Mouse (Mus musculus): ENCODE results near the gene Nxf1. TPM values are rescaled to one million over a fixed set of nuclear protein-coding genes. Genes with fewer than 3 reads are reported as not detected.

Nxf1 gene
- polyA plus RNA-seq, 1 experiment from 2014 or later = 114 TPM

- 0% methylated on average over 51 of the region's 51 CpGs for WGBS
- peaks cover 24% of the 10 kb centered on the region for H3K36me3 ChIP-seq (ENCODE audit: insufficient read depth, low read length)
- ATAC-seq (replicated peaks; ENCODE audit: low FRiP score, low read depth) = peak; percentile 90
Measured at GRCm38 (mm10) chr19:8713306-8713996, 43.4 kb upstream of the Nxf1 start.

DNA sequence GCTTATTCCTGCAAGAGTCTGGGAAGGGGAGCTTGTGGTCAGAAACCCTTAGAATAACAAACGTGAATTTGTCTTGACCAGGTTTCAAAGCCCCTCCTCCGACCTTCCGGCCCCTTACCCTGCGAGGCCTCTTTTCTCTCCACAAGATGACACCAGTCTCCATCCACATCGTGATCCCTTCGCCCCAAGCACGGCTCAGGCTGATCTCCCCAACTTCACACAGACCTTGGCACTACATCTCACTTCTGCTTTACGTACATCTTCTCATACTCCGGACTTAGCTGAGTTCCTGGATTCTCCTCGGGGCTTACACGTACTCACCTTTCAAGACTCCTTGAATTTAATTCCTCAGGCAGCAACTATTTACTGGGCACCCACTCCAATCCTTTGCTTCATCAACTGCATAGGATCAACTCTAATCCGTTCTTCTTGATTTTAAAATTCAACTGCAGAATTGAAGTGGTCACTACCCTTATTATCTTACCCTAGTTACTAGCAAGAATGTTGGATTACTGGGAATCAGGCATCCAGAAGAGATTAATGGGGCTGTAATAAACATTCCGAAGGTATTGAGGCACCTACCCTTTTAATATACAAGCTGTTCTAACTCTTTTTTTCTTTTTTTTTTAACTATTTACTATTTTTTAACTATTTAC lies 42.7 kb upstream of the Nxf1 start:
- no peak for TF ChIP-seq CTCF (IDR thresholded peaks at IDR 0.05; ENCODE audit: low read depth)
- Histone ChIP-seq H3K9ac (ENCODE audit: low read depth, low read length) (peak overlapping the region; percentile 70), H3K4me3 (replicated peaks; ENCODE audit: low read depth, low read length) (peak overlapping the region; percentile 63), H3K4me1 (replicated peaks; ENCODE audit: insufficient read depth, low read length) (peaks cover 11% of the 10 kb centered on the region; the same call in 1 of the 2 replicates), H3K4me2 (ENCODE audit: low read length) (peak overlapping the region; percentile 79), H3K9me3 (replicated peaks; ENCODE audit: low read length) (no peaks in the 10 kb centered on the region), H3K36me3 (ENCODE audit: insufficient read depth, low read length) (peaks cover 17% of the 10 kb centered on the region), H3K27me3 (ENCODE audit: insufficient read depth, low read length) (no peaks in the 10 kb centered on the region), H3K27ac (peak overlapping the region; percentile 94)
- WGBS = 4% methylated on average over 13 of the region's 13 CpGs
- no peak for DNase-seq (ENCODE audit: low spot score)
- ATAC-seq (replicated peaks; ENCODE audit: low FRiP score, low read depth) = peak; percentile 12

More at GRCm38 (mm10) chr19:8713306-8713996, 43.4 kb upstream of the Nxf1 start:
- peak overlapping the region; percentile 63 for H3K4me3 ChIP-seq (replicated peaks; ENCODE audit: low read depth, low read length)
- peak; percentile 93 for DNase-seq (ENCODE audit: low spot score)
- peaks cover 11% of the 10 kb centered on the region; the same call in 1 of the 2 replicates for H3K4me1 ChIP-seq (replicated peaks; ENCODE audit: insufficient read depth, low read length)
- H3K9ac ChIP-seq (ENCODE audit: low read depth, low read length) = peak overlapping the region; percentile 70
- no peaks in the 10 kb centered on the region for H3K27me3 ChIP-seq (ENCODE audit: insufficient read depth, low read length)
- no peaks in the 10 kb centered on the region for H3K9me3 ChIP-seq (replicated peaks; ENCODE audit: low read length)
- TF ChIP-seq CTCF (IDR thresholded peaks at IDR 0.05; ENCODE audit: low read depth) = peak; percentile 74
- H3K4me2 ChIP-seq (ENCODE audit: low read length) = peak overlapping the region; percentile 79
- peak overlapping the region; percentile 94 for H3K27ac ChIP-seq

DNA sequence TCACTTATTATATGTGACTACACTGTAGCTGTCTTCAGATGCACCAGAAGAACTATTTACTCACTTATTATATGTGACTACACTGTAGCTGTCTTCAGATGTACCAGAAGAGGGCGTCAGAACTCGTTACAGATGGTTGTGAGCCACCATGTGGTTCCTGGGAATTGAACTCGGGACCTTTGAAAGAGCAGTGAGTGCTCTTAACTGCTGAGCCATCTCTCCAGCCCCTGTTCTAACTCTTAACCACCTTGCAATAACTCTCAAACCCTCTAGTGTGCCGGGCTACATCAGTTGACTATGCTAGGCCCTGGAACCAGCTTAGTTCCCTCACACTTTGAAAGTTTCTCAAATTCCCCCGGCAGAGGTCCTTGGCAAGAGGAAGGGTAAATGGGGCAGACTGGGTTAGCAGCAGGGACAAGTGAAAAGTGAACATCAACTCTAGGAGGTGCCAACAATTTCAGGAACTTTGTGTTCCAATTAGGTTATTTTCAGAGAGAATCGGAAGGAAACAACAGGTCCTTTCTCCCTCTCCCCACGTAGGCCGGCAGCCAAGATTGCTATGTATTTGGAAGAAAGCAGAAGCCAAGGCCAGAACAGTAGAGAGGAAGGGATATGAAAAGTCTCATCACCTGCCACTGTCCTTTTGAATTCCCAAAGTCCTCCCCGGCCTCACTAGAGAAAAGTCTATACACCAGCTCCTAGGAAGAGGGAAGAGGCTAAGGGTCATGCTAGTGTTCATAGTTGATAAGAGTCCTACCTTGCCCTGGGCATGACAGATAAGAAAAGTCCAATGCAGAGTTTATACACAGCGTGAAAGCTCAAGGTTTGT lies 42.0 kb upstream of the Nxf1 start:
- ATAC-seq (replicated peaks; ENCODE audit: low FRiP score, low read depth) (no peak), DNase-seq (ENCODE audit: low spot score) (no peak)
- Histone ChIP-seq H3K9ac (ENCODE audit: low read depth, low read length) (no peak overlapping the region), H3K27ac (no peak overlapping the region), H3K4me1 (replicated peaks; ENCODE audit: insufficient read depth, low read length) (peaks cover 11% of the 10 kb centered on the region; the same call in 1 of the 2 replicates), H3K4me2 (ENCODE audit: low read length) (no peak overlapping the region), H3K36me3 (ENCODE audit: insufficient read depth, low read length) (peaks cover 10% of the 10 kb centered on the region; the same call in 1 of the 2 replicates), H3K9me3 (replicated peaks; ENCODE audit: low read length) (no peaks in the 10 kb centered on the region), H3K27me3 (ENCODE audit: insufficient read depth, low read length) (no peaks in the 10 kb centered on the region), H3K4me3 (replicated peaks; ENCODE audit: low read depth, low read length) (no peak overlapping the region)
- WGBS = 75% methylated on average over 10 of the region's 10 CpGs
- peak; percentile 34; the same call in 1 of the 2 replicates for TF ChIP-seq CTCF (IDR thresholded peaks at IDR 0.05; ENCODE audit: low read depth)

- Histone ChIP-seq H3K27ac (no peak overlapping the region), H3K36me3 (ENCODE audit: insufficient read depth, low read length) (no peaks in the 10 kb centered on the region), H3K4me3 (replicated peaks; ENCODE audit: low read depth, low read length) (no peak overlapping the region), H3K4me2 (ENCODE audit: low read length) (no peak overlapping the region), H3K4me1 (replicated peaks; ENCODE audit: insufficient read depth, low read length) (peaks cover under 1% of the 10 kb centered on the region; the same call in 1 of the 2 replicates), H3K9me3 (replicated peaks; ENCODE audit: low read length) (no peaks in the 10 kb centered on the region), H3K27me3 (ENCODE audit: insufficient read depth, low read length) (no peaks in the 10 kb centered on the region), H3K9ac (ENCODE audit: low read depth, low read length) (no peak overlapping the region)
- 78% methylated on average over 10 of the region's 10 CpGs for WGBS
- no peak for TF ChIP-seq CTCF (IDR thresholded peaks at IDR 0.05; ENCODE audit: low read depth)
- ATAC-seq (replicated peaks; ENCODE audit: low FRiP score, low read depth) (no peak), DNase-seq (ENCODE audit: low spot score) (no peak)
Measured at GRCm38 (mm10) chr19:8715868-8716766, 40.8 kb upstream of the Nxf1 start.

- no peaks in the 10 kb centered on the region for H3K27me3 ChIP-seq (ENCODE audit: insufficient read depth, low read length)
- 76% methylated on average over 8 of the region's 10 CpGs for WGBS
- no peak for DNase-seq (ENCODE audit: low spot score)
Measured at GRCm38 (mm10) chr19:8716767-8717475, 40.0 kb upstream of the Nxf1 start.

More at GRCm38 (mm10) chr19:8716767-8717475, 40.0 kb upstream of the Nxf1 start:
- H3K36me3 ChIP-seq (ENCODE audit: insufficient read depth, low read length) = no peaks in the 10 kb centered on the region
- peaks cover under 1% of the 10 kb centered on the region; the same call in 1 of the 2 replicates for H3K4me1 ChIP-seq (replicated peaks; ENCODE audit: insufficient read depth, low read length)
- H3K4me3 ChIP-seq (replicated peaks; ENCODE audit: low read depth, low read length) = no peak overlapping the region
- H3K27ac ChIP-seq = no peak overlapping the region
- TF ChIP-seq CTCF (IDR thresholded peaks at IDR 0.05; ENCODE audit: low read depth) = no peak
- H3K9me3 ChIP-seq (replicated peaks; ENCODE audit: low read length) = no peaks in the 10 kb centered on the region
- no peak for ATAC-seq (replicated peaks; ENCODE audit: low FRiP score, low read depth)
- no peak overlapping the region for H3K4me2 ChIP-seq (ENCODE audit: low read length)
- H3K9ac ChIP-seq (ENCODE audit: low read depth, low read length) = no peak overlapping the region

Measured in kidney, postnatal 0 days (tissue).